Mouse (Mus musculus): ENCODE data around the gene Gfpt1. TPM values are rescaled to one million over a fixed set of nuclear protein-coding genes. Genes with fewer than 3 reads are reported as not detected.

Gene Gfpt1
- total RNA-seq, 2 experiments from 2014 or later: 48.5 to 49.7 TPM

DNA sequence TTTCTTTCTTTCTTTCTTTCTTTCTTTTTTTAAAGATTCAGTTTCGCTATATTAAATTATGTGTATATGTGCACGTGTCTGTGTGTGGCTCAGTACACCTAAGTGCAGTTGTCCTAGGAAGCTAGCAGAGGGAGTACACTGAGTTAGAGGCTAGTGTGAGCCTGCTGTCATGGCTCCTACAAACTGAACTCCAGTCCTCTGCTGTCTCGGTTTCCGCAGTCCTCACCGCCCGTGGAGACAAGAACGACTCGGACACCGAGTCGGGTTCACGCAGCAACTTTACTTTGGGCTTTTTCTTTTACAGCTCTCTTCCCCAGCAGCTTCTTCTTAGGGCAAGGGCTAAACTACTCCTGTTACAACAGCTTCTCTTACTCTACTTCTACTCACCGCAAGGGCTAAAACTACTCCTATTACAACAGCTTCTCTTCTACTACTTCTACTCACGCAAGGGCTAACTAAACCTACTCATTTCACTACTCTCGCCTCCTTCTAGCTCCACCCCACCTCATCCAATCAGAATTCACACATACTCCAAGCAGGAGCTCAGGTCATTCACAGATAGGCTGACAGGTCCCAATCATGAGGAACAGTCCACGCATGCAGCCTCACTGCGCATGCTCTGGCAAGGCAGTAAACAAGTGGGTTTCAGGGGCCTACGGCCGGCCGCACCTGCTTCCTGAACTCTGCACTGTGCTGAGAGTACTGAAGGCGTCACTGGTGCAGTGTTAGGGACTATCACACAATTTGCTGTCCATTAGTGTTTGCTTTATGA is 76.6 kb downstream of the Gfpt1 start:
- no peak for DNase-seq (ENCODE audit: low spot score in 2 of 2)
- no peak for TF ChIP-seq CTCF (conservative IDR thresholded peaks at IDR 0.05)
- no peak overlapping the region for H3K27ac ChIP-seq
- no peak overlapping the region for H3K4me3 ChIP-seq

- TF ChIP-seq CTCF (conservative IDR thresholded peaks at IDR 0.05): no peak
- DNase-seq (ENCODE audit: low spot score in 2 of 2): no peak
- no peak overlapping the region for H3K4me3 ChIP-seq
- no peak overlapping the region for H3K27ac ChIP-seq
These were observed 77.3 kb downstream of the Gfpt1 start for GRCm38 (mm10) chr6:87119975-87120374.

GRCm38 (mm10) chr6:87120661-87121060 is 78.0 kb downstream of the Gfpt1 start:
- H3K4me3 ChIP-seq: no peak overlapping the region
- no peak overlapping the region for H3K27ac ChIP-seq
- no peak for DNase-seq (ENCODE audit: low spot score in 2 of 2)
- peak; percentile 53 for TF ChIP-seq CTCF (conservative IDR thresholded peaks at IDR 0.05)

DNA sequence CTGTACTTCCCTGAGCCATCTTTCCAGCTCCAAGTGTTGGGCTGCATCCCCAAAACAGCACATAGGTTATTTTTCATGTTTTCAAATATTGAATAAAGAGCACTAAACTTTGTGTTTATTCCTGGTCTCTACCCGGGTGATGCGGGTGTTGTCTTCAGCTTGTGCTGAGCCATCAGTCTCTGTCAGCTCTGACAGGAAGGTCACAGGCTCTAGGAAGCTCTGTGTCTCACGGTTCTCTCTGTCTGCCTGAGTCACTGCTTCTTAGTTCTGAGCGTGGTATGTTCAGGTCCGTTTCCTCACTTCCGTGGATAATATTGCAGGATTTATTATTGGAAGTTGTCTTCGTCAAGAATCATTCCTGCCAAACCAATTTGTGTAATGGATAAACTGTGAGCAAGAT is 79.3 kb downstream of the Gfpt1 start:
- H3K27ac ChIP-seq: no peak overlapping the region
- H3K4me3 ChIP-seq: no peak overlapping the region
- no peak for TF ChIP-seq CTCF (conservative IDR thresholded peaks at IDR 0.05)
- DNase-seq (ENCODE audit: low spot score in 2 of 2): no peak

DNA sequence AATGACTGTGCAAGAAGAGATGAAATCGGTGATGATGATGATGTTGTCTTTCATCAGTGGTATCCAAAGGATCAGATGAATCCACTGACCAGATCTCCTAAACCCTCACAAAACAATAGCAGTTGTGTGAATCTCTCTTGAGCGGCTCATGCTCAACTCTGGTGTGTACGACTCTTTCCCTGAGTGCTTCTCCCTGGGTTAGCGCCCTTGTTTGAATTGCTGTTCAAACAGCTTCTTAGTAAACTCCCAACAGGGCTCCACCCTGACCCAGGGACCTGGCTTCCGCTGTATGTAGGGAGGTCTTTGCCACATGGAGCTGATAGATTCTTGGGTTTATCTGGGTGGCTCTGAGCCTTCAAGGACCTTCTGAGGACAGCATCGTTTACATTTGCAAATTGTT is 80.8 kb downstream of the Gfpt1 start:
- Histone ChIP-seq H3K4me3 (no peak overlapping the region), H3K27ac (no peak overlapping the region)
- DNase-seq (ENCODE audit: low spot score in 2 of 2): no peak
- no peak for TF ChIP-seq CTCF (conservative IDR thresholded peaks at IDR 0.05)

- Histone ChIP-seq H3K27ac (no peak overlapping the region), H3K4me3 (no peak overlapping the region)
- no peak for DNase-seq (ENCODE audit: low spot score in 2 of 2)
- no peak for TF ChIP-seq CTCF (conservative IDR thresholded peaks at IDR 0.05)
These were observed 81.3 kb downstream of the Gfpt1 start for GRCm38 (mm10) chr6:87123973-87124372.

DNA sequence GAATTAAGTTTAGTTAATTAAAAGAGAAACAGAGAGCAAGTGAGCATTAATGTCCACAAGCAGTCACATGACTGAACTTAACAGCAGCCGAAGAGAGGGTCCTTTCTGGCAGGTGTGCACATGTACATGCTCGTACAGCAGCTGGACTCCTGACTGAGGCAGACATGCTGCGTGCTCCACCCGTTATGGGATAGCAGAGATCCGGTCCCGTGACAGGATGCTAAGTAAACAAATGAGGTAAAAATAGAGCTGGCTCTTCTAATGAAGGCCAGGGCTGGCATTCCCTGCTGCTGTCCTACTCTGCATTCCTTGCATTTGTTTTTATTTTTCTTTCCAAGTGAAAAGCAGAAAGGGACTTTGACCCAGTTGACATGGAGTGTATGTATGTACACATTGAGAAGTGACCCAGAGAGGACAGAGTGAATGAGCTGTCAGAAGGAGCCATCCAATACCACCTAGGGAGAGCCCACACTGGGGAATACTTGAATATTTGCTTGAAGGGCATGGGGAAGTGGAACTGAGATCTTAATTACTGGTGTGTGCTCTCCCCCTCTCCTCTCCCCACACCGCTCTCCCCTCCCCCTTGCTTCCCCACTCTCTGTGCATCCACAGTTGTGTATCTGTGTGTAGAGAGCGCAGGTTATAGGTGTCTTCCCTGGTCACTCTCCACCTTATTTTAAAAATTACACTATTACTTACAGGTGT is 84.6 kb downstream of the Gfpt1 start:
- Histone ChIP-seq H3K4me3 (no peak overlapping the region), H3K27ac (no peak overlapping the region)
- DNase-seq (ENCODE audit: low spot score in 2 of 2): no peak
- no peak for TF ChIP-seq CTCF (conservative IDR thresholded peaks at IDR 0.05)

DNA sequence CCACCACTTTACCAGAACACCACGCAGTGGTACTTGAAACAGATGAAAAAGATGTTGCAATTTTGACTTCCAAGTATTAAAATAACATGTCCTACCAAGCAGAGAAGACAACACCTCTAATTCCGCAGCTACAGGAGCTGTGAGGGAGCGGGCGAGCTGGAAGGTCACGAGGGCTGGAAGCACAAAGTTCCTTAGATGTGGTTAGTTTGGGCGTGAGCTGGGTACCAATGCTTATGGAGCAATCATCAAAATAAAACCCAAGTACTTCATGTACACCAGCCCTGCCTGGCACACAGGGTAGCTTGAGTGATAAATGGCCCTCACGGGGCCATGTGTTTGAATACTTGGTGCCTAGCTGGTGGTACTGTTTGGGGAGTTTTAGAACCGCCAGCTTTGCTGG is 87.2 kb downstream of the Gfpt1 start:
- DNase-seq (ENCODE audit: low spot score in 2 of 2): no peak
- H3K4me3 ChIP-seq: no peak overlapping the region
- H3K27ac ChIP-seq: no peak overlapping the region
- no peak for TF ChIP-seq CTCF (conservative IDR thresholded peaks at IDR 0.05)

DNA sequence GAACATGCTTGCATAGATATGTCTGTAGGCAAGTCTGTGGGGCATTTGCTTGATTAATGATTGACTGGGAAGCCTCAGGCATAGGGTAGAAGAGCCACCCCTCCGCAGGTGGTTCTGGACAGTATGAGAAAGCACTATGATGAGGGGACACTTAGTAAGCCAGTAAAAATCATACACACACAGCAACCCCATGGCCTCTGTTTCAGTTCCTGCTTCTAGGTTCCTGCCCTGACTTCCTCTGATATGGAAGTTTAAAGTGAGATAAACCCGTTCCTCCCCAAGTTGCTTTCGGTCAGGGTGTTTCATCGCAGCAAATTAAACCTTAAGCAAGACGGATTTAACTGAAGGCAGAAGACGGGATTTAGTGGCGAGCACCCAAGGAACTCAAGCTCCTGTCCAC is 88.0 kb downstream of the Gfpt1 start:
- no peak for DNase-seq (ENCODE audit: low spot score in 2 of 2)
- Histone ChIP-seq H3K27ac (no peak overlapping the region), H3K4me3 (no peak overlapping the region)
- no peak for TF ChIP-seq CTCF (conservative IDR thresholded peaks at IDR 0.05)

DNA sequence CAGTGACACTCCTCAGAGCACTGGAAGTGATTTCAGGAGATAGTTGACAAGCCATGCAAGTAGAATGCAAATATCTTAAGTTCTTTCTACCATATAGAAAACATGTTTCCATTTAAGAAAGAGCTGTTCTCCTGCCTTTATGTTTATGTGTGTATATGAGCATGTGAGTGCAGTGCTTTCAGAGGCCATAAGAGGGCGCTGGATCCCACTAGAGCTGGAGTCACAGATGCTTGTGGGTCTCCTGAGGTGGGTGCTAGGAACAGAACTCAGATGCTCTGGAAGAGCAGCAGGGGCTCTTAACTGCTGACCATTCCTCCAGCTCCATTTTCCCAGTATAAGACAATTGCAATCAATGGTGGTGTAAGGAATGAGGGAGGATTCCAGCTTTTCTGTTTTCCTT is 88.4 kb downstream of the Gfpt1 start:
- no peak for DNase-seq (ENCODE audit: low spot score in 2 of 2)
- peak; percentile 61 for TF ChIP-seq CTCF (conservative IDR thresholded peaks at IDR 0.05)
- H3K4me3 ChIP-seq: no peak overlapping the region

DNA sequence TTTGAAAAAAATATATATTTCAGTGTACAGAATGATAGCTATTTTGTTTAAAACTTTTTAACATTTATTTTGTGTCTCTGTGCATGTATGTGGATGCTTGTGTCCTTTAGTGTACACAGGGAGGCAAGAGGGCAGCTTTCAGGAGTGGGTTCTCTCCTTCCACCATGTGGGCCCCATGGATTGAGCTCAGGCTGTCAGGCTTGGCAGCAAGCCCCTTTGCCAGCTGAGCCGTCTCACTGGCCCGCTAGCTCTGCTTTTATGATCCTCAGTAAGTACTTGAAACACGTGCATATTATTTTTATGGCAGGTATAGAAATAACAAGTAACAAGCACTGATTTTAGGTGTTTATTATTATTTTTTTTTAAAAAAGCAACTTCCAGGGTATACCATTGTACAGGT is 90.9 kb downstream of the Gfpt1 start:
- Histone ChIP-seq H3K4me3 (no peak overlapping the region), H3K27ac (no peak overlapping the region)
- TF ChIP-seq CTCF (conservative IDR thresholded peaks at IDR 0.05): no peak
- DNase-seq (ENCODE audit: low spot score in 2 of 2): no peak

More for the DNA sequence above, 88.4 kb downstream of the Gfpt1 start:
- H3K27ac ChIP-seq: no peak overlapping the region

DNA sequence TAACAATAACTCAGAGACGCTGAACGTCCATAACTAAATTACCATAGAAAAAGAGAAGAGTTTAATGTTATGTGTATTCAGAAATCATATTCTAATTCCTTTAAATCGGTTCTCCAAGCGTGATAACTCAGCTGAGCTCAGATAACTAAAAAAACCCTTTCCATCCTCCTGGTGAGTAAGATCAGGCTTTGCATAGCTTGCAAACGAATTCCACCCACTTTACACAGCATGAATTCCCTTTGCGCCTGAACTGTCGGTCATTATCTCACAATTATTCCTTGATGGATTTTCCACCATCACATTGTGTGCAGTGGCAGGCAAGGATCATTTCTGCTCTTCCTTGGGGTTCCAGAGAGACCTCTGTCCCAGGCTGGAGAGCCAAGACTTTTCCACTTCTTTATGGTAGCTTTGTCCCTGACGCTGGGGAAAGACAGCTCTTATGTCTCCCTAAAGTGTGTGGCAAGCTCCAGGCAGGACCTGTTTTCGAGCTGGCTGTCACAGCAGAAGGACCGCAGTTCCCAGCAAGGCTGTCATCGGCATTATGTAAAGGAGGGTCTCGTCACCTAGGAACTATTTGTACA is 91.4 kb downstream of the Gfpt1 start:
- Histone ChIP-seq H3K27ac (0 out of 2 replicates have a peak overlapping the region, but pooled peaks have one; percentile 18), H3K4me3 (no peak overlapping the region)
- DNase-seq (ENCODE audit: low spot score in 2 of 2): no peak
- no peak for TF ChIP-seq CTCF (conservative IDR thresholded peaks at IDR 0.05)

- no peak overlapping the region for H3K4me3 ChIP-seq
- no peak for DNase-seq (ENCODE audit: low spot score in 2 of 2)
- TF ChIP-seq CTCF (conservative IDR thresholded peaks at IDR 0.05): no peak
- no peak overlapping the region for H3K27ac ChIP-seq
These were observed 95.8 kb downstream of the Gfpt1 start for GRCm38 (mm10) chr6:87138479-87138878.
